Mouse (Mus musculus): ENCODE results near the gene Ift52.
A peak's percentile ranks its signal among the peaks of the same experiment; 100 is the strongest.
"Not testable (repeated sequence)": the region's sequence is repeated elsewhere in the genome, so short reads cannot be mapped to it uniquely, and the experiment has no call there.

Ift52 gene

DNA sequence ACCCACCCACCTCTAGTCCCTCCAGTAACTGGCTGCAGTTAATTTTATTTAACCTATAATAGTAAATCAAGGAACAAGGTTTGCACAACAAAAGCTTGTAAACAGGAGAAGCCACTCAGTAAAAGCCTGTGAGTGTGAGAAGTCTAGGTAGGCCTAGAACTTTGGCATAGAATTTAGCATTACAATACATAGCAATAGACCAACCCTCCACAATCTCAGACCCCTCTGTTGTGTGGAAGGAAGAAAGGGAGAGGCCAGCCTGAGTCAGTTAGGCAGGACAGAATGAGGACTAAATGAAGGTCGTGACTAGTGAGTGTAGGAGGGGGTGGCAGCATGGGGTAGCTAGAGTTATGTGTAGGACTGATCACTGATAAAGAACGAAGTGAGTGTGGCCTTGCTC lies 14.6 kb downstream of the Ift52 start:
- DNase-seq (ENCODE audit: low spot score), result no peak

GRCm38 (mm10) chr2:163032622-163033021 lies 15.5 kb downstream of the Ift52 start:
- no peak for DNase-seq (ENCODE audit: low spot score)

DNA sequence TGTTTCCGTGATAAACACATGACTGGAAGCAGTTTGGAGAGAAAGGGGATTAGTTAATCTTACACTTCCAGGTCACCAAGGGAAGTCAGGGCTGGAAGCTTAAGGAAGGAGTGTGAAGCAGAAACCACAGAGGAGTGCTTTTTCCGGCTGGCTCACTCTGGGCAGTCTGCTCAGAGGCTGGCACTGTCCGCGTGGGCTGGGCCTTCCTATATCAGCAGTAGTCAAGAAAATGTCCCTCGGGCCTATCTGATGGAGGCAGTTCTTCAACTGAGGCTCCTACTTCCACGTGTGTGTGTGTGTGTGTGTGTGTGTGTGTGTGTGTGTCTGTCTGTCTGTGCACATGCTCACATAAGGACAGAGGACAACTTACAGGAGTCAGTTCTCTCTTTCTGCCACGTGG lies 22.8 kb downstream of the Ift52 start:
- no peak for DNase-seq (ENCODE audit: low spot score)

DNA sequence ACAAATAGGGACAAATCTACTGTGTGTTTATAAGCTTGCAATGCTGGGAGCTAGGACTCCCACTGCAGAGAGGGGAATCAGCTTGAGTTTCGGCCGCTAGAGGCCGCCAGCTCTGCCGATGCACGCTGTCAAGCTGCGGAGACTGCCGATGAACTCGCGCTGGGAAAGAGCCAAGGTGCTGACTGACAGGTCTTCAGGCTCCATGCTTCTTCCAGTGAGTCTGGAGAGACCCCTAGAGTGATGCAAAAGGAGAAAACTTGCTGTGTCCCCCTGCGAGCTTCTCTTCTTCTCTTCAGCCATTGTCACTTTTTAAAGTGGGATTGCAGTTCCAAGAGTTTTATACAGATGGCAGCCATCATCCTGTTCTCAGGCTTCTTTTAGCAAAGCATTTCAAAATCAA lies 31.0 kb downstream of the Ift52 start:
- DNase-seq (ENCODE audit: low spot score), result peak; percentile 51

GRCm38 (mm10) chr2:163049116-163049515 lies 32.0 kb downstream of the Ift52 start:
- DNase-seq (ENCODE audit: low spot score), result no peak

DNA sequence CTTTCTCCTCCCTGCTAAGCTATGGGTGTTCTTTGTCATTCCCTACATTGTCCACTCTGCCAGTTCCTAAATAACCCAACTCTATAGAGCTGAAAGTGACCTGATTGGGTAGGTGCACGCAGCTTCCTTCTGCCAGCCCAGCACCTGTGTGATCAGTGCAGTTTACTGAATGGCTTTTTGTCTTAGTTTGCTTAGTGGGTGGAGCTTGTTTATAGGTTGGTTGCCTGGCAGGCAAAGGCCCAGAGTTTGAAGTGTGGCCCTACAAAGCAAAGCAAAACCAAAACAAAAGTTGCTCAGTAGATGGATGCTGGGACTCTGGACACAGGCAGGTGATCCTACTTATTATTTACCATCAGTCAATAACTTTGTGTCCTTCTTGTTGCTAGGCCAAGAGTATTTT lies 34.5 kb downstream of the Ift52 start:
- no peak for DNase-seq (ENCODE audit: low spot score)

DNA sequence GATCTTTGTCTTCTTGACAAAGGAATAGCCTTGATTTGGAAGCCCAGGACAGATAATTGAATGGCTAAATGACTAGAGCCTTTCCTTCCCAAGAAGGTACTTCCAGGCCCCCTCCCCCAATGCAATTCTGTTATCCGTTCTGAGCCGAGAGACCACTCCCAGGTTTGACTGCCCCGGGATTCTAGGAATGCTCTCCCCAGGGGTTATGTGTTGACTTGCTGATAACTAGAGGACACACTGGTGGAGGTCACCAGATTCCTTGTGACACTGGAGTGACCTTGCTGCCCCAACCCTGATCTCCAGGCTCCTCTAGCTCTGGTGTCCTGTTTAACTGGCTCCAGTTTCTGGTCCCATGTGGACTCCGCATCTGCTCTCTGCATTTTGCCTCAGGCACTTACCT lies 34.9 kb downstream of the Ift52 start:
- no peak for DNase-seq (ENCODE audit: low spot score)

DNA sequence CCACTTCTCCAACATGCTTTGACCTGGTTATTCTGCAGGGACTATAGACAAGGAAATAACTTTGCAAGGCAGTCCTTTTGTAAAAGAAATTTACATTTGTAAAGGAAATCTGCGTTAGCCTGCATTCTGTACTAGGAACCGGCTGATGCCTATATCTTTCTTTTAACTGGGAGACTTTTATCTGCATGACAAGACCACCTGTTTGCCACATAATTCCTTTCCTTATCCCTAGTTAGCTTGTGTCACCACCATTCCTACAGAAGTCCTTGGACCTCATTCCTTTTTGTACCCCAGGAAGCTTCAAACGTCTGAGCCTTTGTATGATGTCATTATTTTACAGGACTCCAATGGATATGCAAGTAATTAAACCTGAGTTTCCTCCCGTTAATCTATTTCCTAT lies 35.7 kb downstream of the Ift52 start:
- DNase-seq (ENCODE audit: low spot score), result no peak

DNA sequence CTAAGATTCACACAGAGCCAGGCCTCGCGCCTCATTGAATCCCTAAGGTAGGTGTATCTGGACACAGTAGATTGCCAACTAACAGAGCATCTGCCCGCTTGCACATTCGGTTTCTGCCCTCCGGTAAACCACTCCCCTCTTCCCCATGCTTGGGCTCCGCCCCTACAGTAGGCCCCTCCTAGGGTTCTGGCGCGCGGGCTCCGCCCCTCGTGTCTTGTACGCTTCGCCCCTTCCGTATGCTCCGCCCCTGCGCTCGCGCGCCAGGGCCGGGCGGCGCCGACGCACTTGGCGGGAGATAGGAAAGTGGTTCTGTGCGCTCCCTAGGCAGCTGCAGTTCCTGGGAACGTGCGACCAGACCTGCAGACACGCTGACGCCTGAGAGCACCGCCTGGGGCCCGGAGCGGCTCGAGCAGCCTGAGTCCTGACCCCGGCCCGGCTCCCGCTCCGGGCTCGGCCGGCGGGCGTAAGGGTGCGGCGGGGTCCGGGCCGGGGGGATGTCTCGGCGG lies 37.2 kb downstream of the Ift52 start, which contains the start of gene Mybl2:
TSS of gene Mybl2 (plus strand) at position 353 of the 506 bp plus-strand sequence.
- peak; percentile 87 for DNase-seq (ENCODE audit: low spot score)

DNA sequence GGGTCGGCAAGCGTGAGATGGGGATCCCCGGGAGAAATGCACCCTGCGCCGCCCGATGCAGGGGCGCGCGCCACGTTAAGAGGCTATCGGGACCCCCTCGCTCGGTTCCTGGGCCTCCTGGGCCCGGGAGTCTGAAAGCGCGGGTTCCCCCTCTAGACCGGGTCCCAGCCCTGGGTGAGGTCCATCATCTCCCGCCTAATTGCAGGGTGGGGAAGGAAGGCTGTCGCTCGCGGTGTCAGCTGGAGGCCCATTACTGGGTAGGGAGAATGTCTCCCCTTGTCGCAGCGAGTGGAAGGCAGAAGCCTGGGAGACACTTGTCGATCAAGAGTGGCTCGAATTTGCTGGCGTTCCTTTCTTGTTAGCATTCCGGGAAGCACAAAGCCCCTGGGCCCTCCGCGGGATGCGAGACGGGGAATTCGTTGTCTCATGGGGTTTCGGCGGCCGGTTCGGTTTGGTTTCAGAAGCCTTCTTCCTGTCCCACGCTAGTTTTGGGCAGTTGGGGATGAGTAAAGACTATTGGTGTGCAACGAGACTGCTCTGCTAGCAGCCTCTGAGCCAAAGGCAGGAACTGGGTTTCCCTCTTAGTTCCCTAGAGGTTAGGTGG lies 37.8 kb downstream of the Ift52 start:
- DNase-seq (ENCODE audit: low spot score), result peak; percentile 2

GRCm38 (mm10) chr2:163055715-163056114 lies 38.6 kb downstream of the Ift52 start:
- DNase-seq (ENCODE audit: low spot score), result no peak

GRCm38 (mm10) chr2:163056584-163056983 lies 39.4 kb downstream of the Ift52 start:
- no peak for DNase-seq (ENCODE audit: low spot score)

GRCm38 (mm10) chr2:163058981-163059380 lies 41.8 kb downstream of the Ift52 start:
- DNase-seq (ENCODE audit: low spot score), result not testable (repeated sequence)

- no peak for DNase-seq (ENCODE audit: low spot score)
Measured at GRCm38 (mm10) chr2:163060630-163061029, 43.5 kb downstream of the Ift52 start.

DNA sequence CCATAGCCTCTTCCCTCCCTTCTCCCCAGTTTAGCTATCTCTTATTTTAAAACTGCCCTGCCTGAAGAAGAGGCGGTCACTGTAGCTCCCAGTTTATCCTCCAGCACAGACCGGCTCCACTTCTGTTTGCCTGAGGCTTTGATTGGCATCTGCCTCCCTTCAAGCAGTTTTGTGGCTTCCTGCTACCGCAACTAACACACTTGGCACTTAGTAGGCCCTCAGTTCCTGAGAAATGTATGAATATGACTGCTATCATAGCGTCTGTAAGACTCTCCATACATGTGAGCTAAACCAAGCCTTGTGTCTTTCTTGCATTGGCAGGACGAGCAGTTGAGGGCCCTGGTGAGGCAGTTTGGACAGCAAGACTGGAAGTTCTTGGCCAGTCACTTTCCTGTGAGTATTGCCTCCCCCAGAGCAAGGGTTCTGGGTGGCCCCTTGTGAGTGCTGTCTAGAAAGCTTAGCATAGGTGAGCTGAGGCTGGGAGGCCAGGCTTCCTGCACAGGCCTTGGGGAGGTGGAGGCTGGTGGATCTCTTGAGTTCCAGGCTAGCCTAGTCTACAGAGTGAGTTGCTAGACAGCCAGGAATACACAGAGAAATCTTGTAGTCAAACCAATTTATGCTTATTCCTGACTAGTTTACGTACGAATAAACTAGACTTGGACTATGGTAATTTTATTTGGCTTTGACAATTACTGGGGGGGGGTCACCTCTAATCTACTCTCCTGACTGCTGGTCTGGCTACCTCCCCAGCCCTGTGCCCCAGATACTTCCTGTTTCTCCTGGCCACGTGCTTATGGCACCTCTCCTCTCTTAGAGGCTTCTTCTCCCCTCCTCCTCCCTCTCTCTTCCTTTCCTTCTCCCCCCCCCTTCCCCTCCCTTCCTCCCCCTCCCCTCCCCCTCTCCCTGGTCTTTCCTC lies 44.3 kb downstream of the Ift52 start:
- no peak for DNase-seq (ENCODE audit: low spot score)

- DNase-seq (ENCODE audit: low spot score), result no peak
Measured at GRCm38 (mm10) chr2:163062119-163062508, 45.0 kb downstream of the Ift52 start.

GRCm38 (mm10) chr2:163066326-163066725 lies 49.2 kb downstream of the Ift52 start:
- DNase-seq (ENCODE audit: low spot score), result no peak

DNA sequence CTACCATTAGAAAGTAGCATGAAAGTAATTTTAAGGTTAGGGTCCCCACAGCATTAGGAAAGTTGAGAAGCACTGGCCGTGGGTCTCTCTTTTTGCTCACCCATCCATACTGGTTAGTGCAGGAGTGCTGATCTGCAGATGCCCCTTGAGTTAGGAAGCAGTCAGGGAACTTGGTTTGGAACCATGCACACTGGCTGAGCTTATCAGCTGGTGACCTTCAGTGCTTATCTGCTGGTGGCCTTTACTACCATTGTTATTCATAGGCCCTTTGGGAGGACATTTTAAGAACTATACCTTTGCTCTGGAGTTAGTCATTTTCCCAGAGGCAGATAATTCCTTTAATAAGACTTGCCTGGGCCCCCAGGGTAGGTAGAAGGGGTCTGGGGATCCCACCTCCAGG lies 50.1 kb downstream of the Ift52 start:
- no peak for DNase-seq (ENCODE audit: low spot score)

GRCm38 (mm10) chr2:163070213-163070612 lies 53.1 kb downstream of the Ift52 start:
- DNase-seq (ENCODE audit: low spot score), result no peak

- no peak for DNase-seq (ENCODE audit: low spot score)
Measured at GRCm38 (mm10) chr2:163071590-163071989, 54.4 kb downstream of the Ift52 start.

- DNase-seq (ENCODE audit: low spot score), result no peak
Measured at GRCm38 (mm10) chr2:163073023-163073757, 56.0 kb downstream of the Ift52 start.

- no peak for DNase-seq (ENCODE audit: low spot score)
Measured at GRCm38 (mm10) chr2:163074006-163074405, 56.9 kb downstream of the Ift52 start.

DNA sequence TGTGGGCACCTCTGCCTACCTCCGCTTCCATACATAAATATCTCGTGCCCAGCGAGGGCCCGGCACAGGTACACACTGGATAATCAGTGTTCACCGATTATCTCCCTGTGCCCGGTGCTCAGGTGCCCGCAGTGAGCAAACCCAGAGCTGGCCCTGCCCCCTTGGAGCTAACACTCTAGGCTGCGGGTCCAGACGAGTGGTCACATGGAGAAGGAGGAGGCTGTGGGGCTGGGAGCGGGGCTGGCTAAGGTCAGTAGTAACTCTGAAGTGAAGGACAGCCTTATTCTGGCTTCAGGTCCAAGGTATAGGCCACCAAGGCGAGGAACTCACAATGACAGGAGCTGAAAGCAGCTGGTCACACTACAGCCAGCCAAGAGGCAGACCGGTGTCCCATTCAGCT lies 57.7 kb downstream of the Ift52 start:
- DNase-seq (ENCODE audit: low spot score), result no peak
